Mouse (Mus musculus) CH12.LX (cell line): ENCODE measurements at regions not wholly inside any gene's neighbourhood (a gene's known extent, or its start where the extent isn't known, plus 50 kb on each side); places are given as distances from the start of the nearest gene placed in this dataset.
A peak's percentile ranks its signal among the peaks of the same experiment; 100 is the strongest.

ENCODE experiments used
- DNase-seq: peaks from one replicate; pipeline ENCODE4 v3.0.0-alpha.2; 2013; ENCODE audit errors: extremely low read depth
- H3K27ac ChIP-seq: 2 replicates; pipeline ENCODE4 v1.5.1; 2012; ENCODE audit warnings: low read depth, mild to moderate bottlenecking, control low read depth, moderate library complexity; ENCODE audit not compliant: insufficient read depth
- H3K27me3 ChIP-seq: replicated peaks from 2 replicates; pipeline ENCODE3; 2012; ENCODE audit warnings: inconsistent platforms
- H3K36me3 ChIP-seq, 2 experiments: replicated peaks in 1 of 2; 2 replicates each; pipeline versions ENCODE3 to v1.6.1; 2012; ENCODE audit warnings: inconsistent platforms in 1 of 2, low read length in 1 of 2, mild to moderate bottlenecking in 1 of 2, mixed read lengths in 1 of 2, moderate library complexity in 1 of 2; ENCODE audit not compliant: control insufficient read depth in 1 of 2, insufficient read depth in 1 of 2
- H3K4me1 ChIP-seq, 2 experiments: 2 replicates each; pipeline ENCODE4 v1.6.1; 2012; ENCODE audit warnings: inconsistent platforms in 1 of 2, moderate library complexity in 1 of 2; ENCODE audit not compliant: insufficient read depth in 2 of 2, control insufficient read depth in 1 of 2
- H3K4me2 ChIP-seq: 2 replicates; pipeline ENCODE4 v1.6.1; 2012; ENCODE audit warnings: low read depth, mild to moderate bottlenecking, control low read depth; ENCODE audit not compliant: poor library complexity, insufficient read depth, severe bottlenecking
- H3K4me3 ChIP-seq, 3 experiments: fragments of 150-350 bp in 1 of 3; sonication (generic) in 1 of 3; replicated peaks in 1 of 3; 2 replicates each; pipeline versions ENCODE3 to v1.5.1; 2011 to 2012; ENCODE audit warnings: low read depth in 2 of 3, low read length in 2 of 3, mild to moderate bottlenecking in 2 of 3, moderate library complexity in 2 of 3, control low read depth in 1 of 3, improper control_type of control experiment in 1 of 3, inconsistent platforms in 1 of 3, mixed read lengths in 1 of 3; ENCODE audit not compliant: poor library complexity in 1 of 3
- H3K79me2 ChIP-seq: replicated peaks from 2 replicates; pipeline ENCODE4 v1.6.1; 2012; ENCODE audit warnings: mild to moderate bottlenecking, moderate library complexity; ENCODE audit not compliant: control insufficient read depth, poor library complexity, insufficient read depth, severe bottlenecking; ENCODE audit errors: extremely low read depth
- H3K9ac ChIP-seq: 2 replicates; pipeline ENCODE4 v1.6.1; 2012; ENCODE audit warnings: low read depth, mild to moderate bottlenecking, control low read depth, moderate library complexity; ENCODE audit not compliant: insufficient read depth
- H3K9me3 ChIP-seq: replicated peaks from 2 replicates; pipeline ENCODE3; 2012; ENCODE audit warnings: low read length, inconsistent platforms, mixed read lengths
- CHD1 ChIP-seq: IDR thresholded peaks from 2 replicates; pipeline ENCODE4 v1.6.1; 2012; ENCODE audit warnings: low read depth, low read length, improper control_type of control experiment, inconsistent platforms
- CHD2 ChIP-seq: IDR thresholded peaks from 2 replicates; pipeline ENCODE4 v1.6.1; 2011; ENCODE audit warnings: low read length, improper control_type of control experiment
- CTCF ChIP-seq, 2 experiments: IDR thresholded peaks in 1 of 2; conservative IDR thresholded peaks in 1 of 2; 2 replicates each; pipeline ENCODE4 v1.5.1; 2011 to 2012; ENCODE audit warnings: low read depth in 2 of 2, low read length in 2 of 2, improper control_type of control experiment in 1 of 2, inconsistent platforms in 1 of 2, mild to moderate bottlenecking in 1 of 2, moderate library complexity in 1 of 2
- E2F4 ChIP-seq: IDR thresholded peaks from 2 replicates; pipeline ENCODE4 v1.6.1; 2011; ENCODE audit warnings: low read depth, low read length, improper control_type of control experiment; ENCODE audit not compliant: insufficient replicate concordance
- ELF1 ChIP-seq: IDR thresholded peaks from 2 replicates; pipeline ENCODE4 v1.6.1; 2014; ENCODE audit warnings: low read depth, mild to moderate bottlenecking, inconsistent platforms, low read length, improper control_type of control experiment
- EP300 ChIP-seq: IDR thresholded peaks from 2 replicates; pipeline ENCODE4 v1.6.1; 2011; ENCODE audit warnings: low read length, improper control_type of control experiment
- ETS1 ChIP-seq: conservative IDR thresholded peaks from 2 replicates; pipeline ENCODE4 v1.6.1; 2012; ENCODE audit warnings: low read depth, mild to moderate bottlenecking, inconsistent platforms, low read length, improper control_type of control experiment, moderate library complexity
- GABPA ChIP-seq: IDR thresholded peaks from 2 replicates; pipeline ENCODE4 v1.6.1; 2012; ENCODE audit warnings: low read depth, low read length, improper control_type of control experiment, inconsistent platforms; ENCODE audit not compliant: insufficient replicate concordance
- HCFC1 ChIP-seq: IDR thresholded peaks from 2 replicates; pipeline ENCODE4 v1.6.1; 2012; ENCODE audit warnings: low read depth, mild to moderate bottlenecking, inconsistent platforms, low read length, improper control_type of control experiment
- IRF4 ChIP-seq: IDR thresholded peaks from 2 replicates; pipeline ENCODE4 v1.6.1; 2014; ENCODE audit warnings: low read depth, mild to moderate bottlenecking, inconsistent platforms, low read length, improper control_type of control experiment
- JUN ChIP-seq: IDR thresholded peaks from 2 replicates; pipeline ENCODE4 v1.6.1; 2011; ENCODE audit warnings: low read depth, mild to moderate bottlenecking, low read length, improper control_type of control experiment, moderate library complexity; ENCODE audit not compliant: insufficient read depth
- JUND ChIP-seq: conservative IDR thresholded peaks from 2 replicates; pipeline ENCODE4 v1.6.1; 2011; ENCODE audit warnings: low read depth, low read length, improper control_type of control experiment
- KAT2A ChIP-seq: IDR thresholded peaks from 2 replicates; pipeline ENCODE4 v1.6.1; 2012; ENCODE audit warnings: low read length, improper control_type of control experiment, inconsistent platforms; ENCODE audit not compliant: insufficient replicate concordance
- MAX ChIP-seq: IDR thresholded peaks from 2 replicates; pipeline ENCODE4 v1.6.1; 2011; ENCODE audit warnings: low read length, improper control_type of control experiment
- MYC ChIP-seq: IDR thresholded peaks from 2 replicates; pipeline ENCODE4 v1.6.1; 2011; ENCODE audit warnings: low read depth, mild to moderate bottlenecking, improper control_type of control experiment, low read length
- NELFE ChIP-seq: IDR thresholded peaks from 2 replicates; pipeline ENCODE4 v1.6.1; 2011; ENCODE audit warnings: low read depth, low read length, improper control_type of control experiment
- NRF1 ChIP-seq: IDR thresholded peaks from 2 replicates; pipeline ENCODE4 v1.6.1; 2014; ENCODE audit warnings: low read depth, mild to moderate bottlenecking, inconsistent platforms, low read length, improper control_type of control experiment, moderate library complexity
- POLR2A ChIP-seq: IDR thresholded peaks from 2 replicates; pipeline ENCODE4 v1.6.1; 2011; ENCODE audit warnings: low read depth, mild to moderate bottlenecking, improper control_type of control experiment, low read length
- POLR2AphosphoS2 ChIP-seq: IDR thresholded peaks from 2 replicates; pipeline ENCODE4 v1.6.1; 2011; ENCODE audit warnings: low read depth, low read length, improper control_type of control experiment
- RCOR1 ChIP-seq: conservative IDR thresholded peaks from 2 replicates; pipeline ENCODE4 v1.6.1; 2012; ENCODE audit warnings: low read depth, mild to moderate bottlenecking, inconsistent platforms, low read length, improper control_type of control experiment
- SIN3A ChIP-seq: IDR thresholded peaks from 2 replicates; pipeline ENCODE4 v1.6.1; 2012; ENCODE audit warnings: low read length, improper control_type of control experiment, inconsistent platforms
- TCF12 ChIP-seq: IDR thresholded peaks from 2 replicates; pipeline ENCODE4 v1.6.1; 2014; ENCODE audit warnings: low read depth, mild to moderate bottlenecking, inconsistent platforms, low read length, improper control_type of control experiment
- USF1 ChIP-seq: IDR thresholded peaks from 2 replicates; pipeline ENCODE4 v1.6.1; 2014; ENCODE audit warnings: low read depth, mild to moderate bottlenecking, inconsistent platforms, low read length, improper control_type of control experiment
- USF2 ChIP-seq: conservative IDR thresholded peaks from 2 replicates; pipeline ENCODE4 v1.6.1; 2011; ENCODE audit warnings: low read depth, low read length, improper control_type of control experiment
- ZKSCAN1 ChIP-seq: IDR thresholded peaks from 2 replicates; pipeline ENCODE4 v1.6.1; 2012; ENCODE audit warnings: low read depth, inconsistent platforms, low read length, improper control_type of control experiment, borderline replicate concordance
- dilution Hi-C: fragments of 300-500 bp; cut with MboI; formaldehyde crosslinking; loops from 2 replicates; pipeline ENCODE4 v1.14.3; 2020; ENCODE audit warnings: low sequenced_read_pairs; ENCODE audit not compliant: extremely low pct_unique_long_range_greater_than_20kb, extremely low pct_ligation_motif_present
- in situ Hi-C: fragments of 300-500 bp; cut with MboI; formaldehyde crosslinking; loops from 3 replicates; pipeline ENCODE4 v1.14.3; 2019; ENCODE audit warnings: low sequenced_read_pairs, low pct_ligation_motif_present, low pct_unique_long_range_greater_than_20kb, mixed read lengths

GRCm38 (mm10) chr16:93292181-93292834 lies 311.6 kb downstream of the Setd4 start:
- Histone ChIP-seq H3K79me2 (no peaks in the 10 kb centered on the region), H3K27ac (no peak overlapping the region)
- no peak for TF ChIP-seq RCOR1
- peak; percentile 77 for TF ChIP-seq CHD2
- TF ChIP-seq IRF4 = peak; percentile 37; the same call in 1 of the 2 replicates
- TF ChIP-seq NELFE = no peak
- no peak for TF ChIP-seq POLR2AphosphoS2
- no peak for TF ChIP-seq KAT2A
- TF ChIP-seq HCFC1 = no peak
- TF ChIP-seq EP300 = peak; percentile 29; the same call in 1 of the 2 replicates
- no peak for TF ChIP-seq JUN
- TF ChIP-seq ELF1 = peak; percentile 46; the same call in 1 of the 2 replicates
- no peak for TF ChIP-seq ETS1
- TF ChIP-seq SIN3A = no peak
- no peak for TF ChIP-seq USF2
- no peak for TF ChIP-seq USF1
- TF ChIP-seq TCF12 = 0 out of 2 replicates have a peak, but pooled peaks have one; percentile 14
- no peak for TF ChIP-seq POLR2A
- TF ChIP-seq, all 38 proteins: peak for 5
- dilution Hi-C loops (no loop called here), in situ Hi-C loops (loop anchor here (10.0 kb wide), 1 partner anchor 738 kb away; no protein-coding TSS in a partner anchor)
- Histone ChIP-seq H3K27me3 (no peaks in the 10 kb centered on the region), H3K4me2 (peak overlapping the region; percentile 96), H3K4me1 (peaks cover 2 to 25% of the 10 kb centered on the region in 2 experiments; a peak in 3 of 4 replicates), H3K9ac (peak overlapping the region; percentile 40), H3K36me3 (no peaks in the 10 kb centered on the region), H3K9me3 (no peaks in the 10 kb centered on the region), H3K4me3 (peak overlapping the region in 1 of 3 experiments; percentile 14)
- no peak for DNase-seq

DNA sequence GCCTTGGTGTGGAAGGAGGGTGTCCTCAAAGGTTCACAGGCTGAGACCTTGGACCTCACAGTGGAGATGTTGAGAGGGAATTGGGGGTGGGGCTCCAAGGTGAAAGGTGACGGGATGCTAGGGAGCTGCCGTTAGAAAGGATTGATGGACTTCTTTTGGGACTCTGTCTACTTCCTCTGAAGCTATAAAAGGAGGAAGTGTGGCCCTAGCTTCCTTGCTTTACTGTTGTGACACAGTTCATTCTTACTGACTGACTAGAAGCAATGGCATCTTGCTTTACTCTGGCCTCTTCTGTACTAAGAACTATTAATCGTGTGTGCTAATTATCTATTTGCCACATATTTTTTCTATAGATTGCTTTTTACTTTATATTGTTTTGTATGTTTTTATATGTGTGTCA lies 315.8 kb downstream of the Setd4 start:
- in situ Hi-C loops (no loop called here), dilution Hi-C loops (no loop called here)
- no peaks in the 10 kb centered on the region for H3K27me3 ChIP-seq
- no peak overlapping the region for H3K27ac ChIP-seq
- no peak for DNase-seq
- H3K4me2 ChIP-seq = no peak overlapping the region
- H3K9ac ChIP-seq = no peak overlapping the region
- H3K79me2 ChIP-seq = no peaks in the 10 kb centered on the region
- no peak overlapping the region for H3K4me3 ChIP-seq
- peaks cover 10% of the 10 kb centered on the region for H3K9me3 ChIP-seq
- TF ChIP-seq JUND = no peak
- no peak for TF ChIP-seq ZKSCAN1
- TF ChIP-seq SIN3A = no peak
- no peak for TF ChIP-seq IRF4
- no peak for TF ChIP-seq RCOR1
- TF ChIP-seq E2F4 = no peak
- TF ChIP-seq NRF1 = no peak
- TF ChIP-seq MYC = no peak
- TF ChIP-seq JUN = no peak
- no peak for TF ChIP-seq CHD2
- no peak for TF ChIP-seq CTCF (conservative IDR thresholded peaks at IDR 0.05 in 1 of 2, IDR thresholded peaks at IDR 0.05 in 1 of 2; ENCODE audit: low read depth in 2 of 2, low read length in 2 of 2)
- TF ChIP-seq CHD1 = no peak
- no peak for TF ChIP-seq HCFC1
- TF ChIP-seq MAX = no peak
- TF ChIP-seq GABPA = no peak
- peaks cover 2 to 23% of the 10 kb centered on the region in 2 experiments; a peak in 3 of 4 replicates for H3K4me1 ChIP-seq
- no peaks in the 10 kb centered on the region for H3K36me3 ChIP-seq
